Mouse (Mus musculus) MEL-GATA-1-ER (cell line): ENCODE data around the gene Spib.

ENCODE experiments used
- DNase-seq: peaks from one replicate; pipeline ENCODE4 v3.0.0-alpha.2; 2012; ENCODE audit warnings: low read depth; ENCODE audit errors: extremely low read depth

Spib gene

GRCm38 (mm10) chr7:44531946-44532732 is at the start of gene Spib:
Gene Spib (minus strand): TSS chr7:44532071.
- no peak for DNase-seq

- DNase-seq: no peak
Measured at GRCm38 (mm10) chr7:44581637-44582036, 49.8 kb upstream of the Spib start.

GRCm38 (mm10) chr7:44576333-44576844 is 44.5 kb upstream of the Spib start:
- DNase-seq: no peak

GRCm38 (mm10) chr7:44572956-44573484 is 41.1 kb upstream of the Spib start:
- no peak for DNase-seq

- DNase-seq: no peak
Measured at GRCm38 (mm10) chr7:44572213-44572701, 40.4 kb upstream of the Spib start, which contains the start of gene Napsa. Gene Napsa (plus strand): TSS chr7:44572380.

GRCm38 (mm10) chr7:44571811-44572210 is 39.9 kb upstream of the Spib start:
- DNase-seq: no peak

- no peak for DNase-seq
Measured at GRCm38 (mm10) chr7:44570989-44571388, 39.1 kb upstream of the Spib start.

- no peak for DNase-seq
Measured at GRCm38 (mm10) chr7:44568803-44569202, 36.9 kb upstream of the Spib start.

- DNase-seq: no peak
Measured at GRCm38 (mm10) chr7:44565414-44565813, 33.5 kb upstream of the Spib start.

GRCm38 (mm10) chr7:44564486-44564885 is 32.6 kb upstream of the Spib start:
- no peak for DNase-seq

- no peak for DNase-seq
Measured at GRCm38 (mm10) chr7:44563284-44563683, 31.4 kb upstream of the Spib start.

GRCm38 (mm10) chr7:44560435-44561400 is 28.8 kb upstream of the Spib start:
- peak; percentile 66 for DNase-seq

GRCm38 (mm10) chr7:44557629-44558028 is 25.8 kb upstream of the Spib start:
- no peak for DNase-seq

- peak; percentile 82 for DNase-seq
Measured at GRCm38 (mm10) chr7:44553826-44554225, 22.0 kb upstream of the Spib start, which contains the start of gene Nr1h2. Gene Nr1h2 (minus strand): TSS chr7:44553951.

GRCm38 (mm10) chr7:44553196-44553764 is 21.4 kb upstream of the Spib start:
- peak; percentile 83 for DNase-seq

GRCm38 (mm10) chr7:44552141-44552908 is 20.5 kb upstream of the Spib start:
- no peak for DNase-seq

GRCm38 (mm10) chr7:44551731-44552130 is 19.9 kb upstream of the Spib start:
- no peak for DNase-seq

GRCm38 (mm10) chr7:44551301-44551700 is 19.4 kb upstream of the Spib start:
- DNase-seq: no peak

- DNase-seq: no peak
Measured at GRCm38 (mm10) chr7:44550409-44550678, 18.5 kb upstream of the Spib start.

- DNase-seq: no peak
Measured at GRCm38 (mm10) chr7:44549621-44550408, 17.9 kb upstream of the Spib start.
